Mouse (Mus musculus) midbrain, embryonic 13.5 days (tissue): ENCODE measurements around the gene Larp7. TPM values are rescaled to one million over a fixed set of nuclear protein-coding genes. Genes with fewer than 3 reads are reported as not detected.

Experiments used
- ATAC-seq: fragments of 200-750 bp; cut with Nextera tagmentation; 2 replicates; pipeline ENCODE4 v1.8.0; 2017; ENCODE audit warnings: mild to moderate bottlenecking, moderate TSS enrichment, moderate library complexity
- H3K27ac ChIP-seq: fragments of 300-500 bp; sonication (generic); 2 replicates; pipeline ENCODE4 v1.5.1; 2015; ENCODE audit warnings: inconsistent platforms, mild to moderate bottlenecking, moderate library complexity
- H3K27me3 ChIP-seq: fragments of 300-500 bp; sonication (generic); 2 replicates; pipeline ENCODE4 v1.6.1; 2015; ENCODE audit warnings: mild to moderate bottlenecking, inconsistent platforms
- H3K36me3 ChIP-seq: fragments of 300-500 bp; sonication (generic); 2 replicates; pipeline ENCODE4 v1.6.1; 2015; ENCODE audit warnings: mild to moderate bottlenecking, inconsistent platforms
- H3K4me1 ChIP-seq: fragments of 300-500 bp; sonication (generic); replicated peaks from 2 replicates; pipeline ENCODE4 v1.6.1; 2015; ENCODE audit warnings: inconsistent platforms
- H3K4me2 ChIP-seq: fragments of 300-500 bp; sonication (generic); replicated peaks from 2 replicates; pipeline ENCODE4 v1.6.1; 2015; ENCODE audit warnings: moderate library complexity, mild to moderate bottlenecking, inconsistent platforms
- H3K4me3 ChIP-seq: fragments of 300-500 bp; sonication (generic); replicated peaks from 2 replicates; pipeline ENCODE4 v1.5.1; 2015; ENCODE audit warnings: mild to moderate bottlenecking, inconsistent platforms
- H3K9ac ChIP-seq: fragments of 300-500 bp; sonication (generic); replicated peaks from 2 replicates; pipeline ENCODE4 v1.6.1; 2015; ENCODE audit warnings: mild to moderate bottlenecking, inconsistent platforms
- H3K9me3 ChIP-seq: fragments of 300-500 bp; sonication (generic); 2 replicates; pipeline ENCODE4 v1.6.1; 2016; ENCODE audit warnings: mild to moderate bottlenecking, inconsistent platforms
- WGBS: fragments of 180-500 bp; shearing (Covaris S2); methylation state at CpG from one replicate; pipeline ENCODE4 v1.1.7; 2015; 5-methylcytosine and 5-hydroxymethylcytosine counted together
- microRNA counts: library from miRNA; unstranded; fragments of <30 nt; microRNA quantifications from one replicate; lab custom pipeline; 2016
- microRNA-seq: library from miRNA; unstranded; fragments of <30 nt; microRNA quantifications from one replicate; pipeline ENCODE4, GENCODE M21; 2016
- polyA plus RNA-seq: library from polyadenylated mRNA; unstranded; fragments of >200 nt; fragmentation: Nextera tagmentation; extraction: Ambion mirVana; gene quantifications from 2 replicates; pipeline ENCODE4 v1.2.1, GENCODE M21; 2015

Gene Larp7
- polyA plus RNA-seq, 1 experiment from 2014 or later = 45.0 TPM

GRCm38 (mm10) chr3:127507878-127508783 is 45.0 kb downstream of the Larp7 start:
- H3K9me3 ChIP-seq = 0 out of 2 replicates have a peak, but pooled peaks cover 4% of the 10 kb centered on the region
- ATAC-seq = no peak
- H3K4me3 ChIP-seq = no peak overlapping the region
- no peaks in the 10 kb centered on the region for H3K4me1 ChIP-seq
- H3K9ac ChIP-seq = no peak overlapping the region
- no peaks in the 10 kb centered on the region for H3K36me3 ChIP-seq
- 75% methylated on average over 15 of the region's 15 CpGs for WGBS
- no peaks in the 10 kb centered on the region for H3K27me3 ChIP-seq
- no peak overlapping the region for H3K4me2 ChIP-seq
- no peak overlapping the region for H3K27ac ChIP-seq

- Histone ChIP-seq H3K4me2 (peak within 1 kb of the TSS; percentile 99), H3K9ac (peak within 1 kb of the TSS; percentile 87), H3K4me3 (peak within 1 kb of the TSS; percentile 75), H3K9me3 (0 out of 2 replicates have a peak, but pooled peaks cover 4% of the 10 kb centered on the region), H3K36me3 (no peaks in the 10 kb centered on the region), H3K27ac (peak within 1 kb of the TSS; percentile 53), H3K4me1 (peaks cover 18% of the 10 kb centered on the region), H3K27me3 (peaks cover 24% of the 10 kb centered on the region)
- under 1% methylated on average over 55 of the region's 62 CpGs for WGBS
- ATAC-seq = peak; percentile 82
Measured at GRCm38 (mm10) chr3:127498742-127499400, 54.3 kb downstream of the Larp7 start, which contains the start of gene Ank2. Gene Ank2, minus strand, starts transcription at chr3:127499350.

GRCm38 (mm10) chr3:127498197-127498741 is 54.9 kb downstream of the Larp7 start:
- Histone ChIP-seq H3K9me3 (0 out of 2 replicates have a peak, but pooled peaks cover under 1% of the 10 kb centered on the region), H3K27me3 (peaks cover 24% of the 10 kb centered on the region), H3K4me2 (peak overlapping the region; percentile 99), H3K4me3 (peak overlapping the region; percentile 75), H3K36me3 (no peaks in the 10 kb centered on the region), H3K27ac (peak overlapping the region; percentile 53; the same call in 1 of the 2 replicates), H3K4me1 (peaks cover 18% of the 10 kb centered on the region), H3K9ac (peak overlapping the region; percentile 87)
- peak; percentile 87 for ATAC-seq
- WGBS = under 1% methylated on average over 20 of the region's 23 CpGs

GRCm38 (mm10) chr3:127492663-127493062 is 60.5 kb downstream of the Larp7 start:
- no peak overlapping the region for H3K4me3 ChIP-seq
- no peaks in the 10 kb centered on the region for H3K36me3 ChIP-seq
- no peak overlapping the region for H3K27ac ChIP-seq
- H3K4me1 ChIP-seq = peaks cover 2% of the 10 kb centered on the region
- H3K4me2 ChIP-seq = no peak overlapping the region
- H3K9me3 ChIP-seq = no peaks in the 10 kb centered on the region
- ATAC-seq = no peak
- WGBS = 90% methylated on average over 3 of the region's 3 CpGs
- no peak overlapping the region for H3K9ac ChIP-seq
- peaks cover 2% of the 10 kb centered on the region for H3K27me3 ChIP-seq

GRCm38 (mm10) chr3:127487302-127487701 is 65.8 kb downstream of the Larp7 start:
- ATAC-seq = no peak
- peaks cover 4% of the 10 kb centered on the region; the same call in 1 of the 2 replicates for H3K4me1 ChIP-seq
- no peak overlapping the region for H3K9ac ChIP-seq
- H3K27ac ChIP-seq = no peak overlapping the region; the same call in 1 of the 2 replicates
- H3K4me3 ChIP-seq = no peak overlapping the region
- H3K9me3 ChIP-seq = no peaks in the 10 kb centered on the region
- H3K27me3 ChIP-seq = no peaks in the 10 kb centered on the region
- WGBS = 58% methylated on average over 7 of the region's 7 CpGs
- H3K36me3 ChIP-seq = no peaks in the 10 kb centered on the region
- H3K4me2 ChIP-seq = no peak overlapping the region

MicroRNA genes within 50 kb of the gene (microRNA counts, 519-probe panel; counts per million panel counts)
- microRNA mmu-miR-302a (lab: Ali Mortazavi, UCI) = 110 counts per million, percentile 56 among the panel's probes with 10 or more counts
- microRNA mmu-miR-302b (lab: Ali Mortazavi, UCI) = 110 counts per million, percentile 56 among the panel's probes with 10 or more counts
- microRNA mmu-miR-302c (lab: Ali Mortazavi, UCI) = 110 counts per million, percentile 56 among the panel's probes with 10 or more counts
- microRNA mmu-miR-302d (lab: Ali Mortazavi, UCI) = 3,406 counts per million, percentile 69 among the panel's probes with 10 or more counts
- microRNA mmu-miR-367 (lab: Ali Mortazavi, UCI) = 3,028 counts per million, percentile 65 among the panel's probes with 10 or more counts

Small RNAs within 50 kb of the gene (microRNA-seq; reads per million reads assigned to microRNA genes)
- gene Mir302a (833 reads per million, percentile 77 among the genes with 10 or more reads in this experiment), gene Mir302b (469 reads per million, percentile 70 among the genes with 10 or more reads in this experiment), gene Mir302c (56.7 reads per million, percentile 47 among the genes with 10 or more reads in this experiment), gene Mir302d (659 reads per million, percentile 76 among the genes with 10 or more reads in this experiment), gene Mir367 (not detected)

Other genes with a start within 250 kb of the Larp7 start
- 186 and 204 TPM in 2 replicates for gene Ank2, start 54.0 kb downstream of the Larp7 start, polyA plus RNA-seq
- 6.3 and 7.0 TPM in 2 replicates for gene Zgrf1, start 140 bp upstream of the Larp7 start, polyA plus RNA-seq
- gene Neurog2, start 79.8 kb upstream of the Larp7 start, polyA plus RNA-seq = 58.3 and 67.5 TPM in 2 replicates
- 0.76 and 1.0 TPM in 2 replicates for gene Alpk1, start 227.2 kb upstream of the Larp7 start, polyA plus RNA-seq
- 3.2 and 3.7 TPM in 2 replicates for gene Tifa, start 236.5 kb upstream of the Larp7 start, polyA plus RNA-seq